Mouse (Mus musculus) forebrain, embryonic 13.5 days (tissue): ENCODE measurements around the gene Gm10273. TPM values are rescaled to one million over a fixed set of nuclear protein-coding genes. Genes with fewer than 3 reads are reported as not detected.

ENCODE experiments used
- ATAC-seq: fragments of 200-750 bp; cut with Nextera tagmentation; 2 replicates; pipeline ENCODE4 v1.8.0; 2017
- H3K27ac ChIP-seq: fragments of 300-500 bp; sonication (generic); 2 replicates; pipeline ENCODE4 v1.5.1; 2015; ENCODE audit warnings: inconsistent platforms, mild to moderate bottlenecking, moderate library complexity
- H3K27me3 ChIP-seq: fragments of 300-500 bp; sonication (generic); 2 replicates; pipeline ENCODE4 v1.6.1; 2015; ENCODE audit warnings: mild to moderate bottlenecking, inconsistent platforms
- H3K36me3 ChIP-seq: fragments of 300-500 bp; sonication (generic); 2 replicates; pipeline ENCODE4 v1.6.1; 2015; ENCODE audit warnings: mild to moderate bottlenecking, inconsistent platforms; ENCODE audit not compliant: poor library complexity, severe bottlenecking
- H3K4me1 ChIP-seq: fragments of 300-500 bp; sonication (generic); 2 replicates; pipeline ENCODE4 v1.6.1; 2015; ENCODE audit warnings: inconsistent platforms
- H3K4me2 ChIP-seq: fragments of 300-500 bp; sonication (generic); 2 replicates; pipeline ENCODE4 v1.6.1; 2015; ENCODE audit warnings: inconsistent platforms, mild to moderate bottlenecking, moderate library complexity
- H3K4me3 ChIP-seq: fragments of 300-500 bp; sonication (generic); 2 replicates; pipeline ENCODE4 v1.5.1; 2015; ENCODE audit warnings: mild to moderate bottlenecking, inconsistent platforms
- H3K9ac ChIP-seq: fragments of 300-500 bp; sonication (generic); 2 replicates; pipeline ENCODE4 v1.6.1; 2015; ENCODE audit warnings: mild to moderate bottlenecking, inconsistent platforms
- H3K9me3 ChIP-seq: fragments of 300-500 bp; sonication (generic); replicated peaks from 2 replicates; pipeline ENCODE4 v1.6.1; 2016; ENCODE audit warnings: inconsistent platforms
- WGBS: fragments of 180-500 bp; shearing (Covaris S2); methylation state at CpG from one replicate; pipeline ENCODE4 v1.1.7; 2015; 5-methylcytosine and 5-hydroxymethylcytosine counted together
- polyA plus RNA-seq: library from polyadenylated mRNA; unstranded; fragments of >200 nt; fragmentation: Nextera tagmentation; extraction: Ambion mirVana; gene quantifications from 2 replicates; pipeline ENCODE4 v1.2.1, GENCODE M21; 2015

The Gm10273 gene
- polyA plus RNA-seq, 1 experiment from 2014 or later = 1.8 TPM

GRCm38 (mm10) chr10:59408499-59408898 is 13.1 kb downstream of the Gm10273 start:
- no peak for ATAC-seq
- H3K9me3 ChIP-seq = no peaks in the 10 kb centered on the region
- no peak overlapping the region for H3K27ac ChIP-seq
- 77% methylated on average over 6 of the region's 6 CpGs for WGBS
- no peak overlapping the region for H3K4me2 ChIP-seq
- H3K27me3 ChIP-seq = no peaks in the 10 kb centered on the region
- no peak overlapping the region for H3K4me3 ChIP-seq
- H3K9ac ChIP-seq = no peak overlapping the region
- no peaks in the 10 kb centered on the region for H3K4me1 ChIP-seq
- H3K36me3 ChIP-seq = no peaks in the 10 kb centered on the region

- WGBS = 86% methylated on average over 12 of the region's 12 CpGs
These were observed 14.8 kb downstream of the Gm10273 start for GRCm38 (mm10) chr10:59410264-59410663.

GRCm38 (mm10) chr10:59413711-59414110 is 18.3 kb downstream of the Gm10273 start:
- no peaks in the 10 kb centered on the region for H3K27me3 ChIP-seq

More at GRCm38 (mm10) chr10:59410264-59410663, 14.8 kb downstream of the Gm10273 start:
- ATAC-seq = no peak
- H3K4me2 ChIP-seq = no peak overlapping the region
- no peak overlapping the region for H3K4me3 ChIP-seq
- no peak overlapping the region for H3K27ac ChIP-seq
- no peaks in the 10 kb centered on the region for H3K4me1 ChIP-seq
- H3K9ac ChIP-seq = no peak overlapping the region
- no peaks in the 10 kb centered on the region for H3K9me3 ChIP-seq
- no peaks in the 10 kb centered on the region for H3K36me3 ChIP-seq
- H3K27me3 ChIP-seq = no peaks in the 10 kb centered on the region

GRCm38 (mm10) chr10:59416623-59417022 is 21.2 kb downstream of the Gm10273 start:
- Histone ChIP-seq H3K27me3 (no peaks in the 10 kb centered on the region), H3K9ac (no peak overlapping the region)
- WGBS = 81% methylated on average over 3 of the region's 3 CpGs

More at GRCm38 (mm10) chr10:59413711-59414110, 18.3 kb downstream of the Gm10273 start:
- Histone ChIP-seq H3K27ac (no peak overlapping the region), H3K4me3 (no peak overlapping the region), H3K9ac (no peak overlapping the region), H3K9me3 (no peaks in the 10 kb centered on the region), H3K36me3 (no peaks in the 10 kb centered on the region), H3K4me1 (no peaks in the 10 kb centered on the region), H3K4me2 (no peak overlapping the region)
- no peak for ATAC-seq
- WGBS = 92% methylated on average over 4 of the region's 4 CpGs

GRCm38 (mm10) chr10:59419516-59419915 is 24.1 kb downstream of the Gm10273 start:
- Histone ChIP-seq H3K36me3 (no peaks in the 10 kb centered on the region), H3K27me3 (no peaks in the 10 kb centered on the region), H3K9ac (no peak overlapping the region), H3K4me3 (no peak overlapping the region), H3K27ac (no peak overlapping the region), H3K4me2 (no peak overlapping the region), H3K9me3 (no peaks in the 10 kb centered on the region), H3K4me1 (no peaks in the 10 kb centered on the region)
- WGBS = 88% methylated on average over 4 of the region's 4 CpGs
- no peak for ATAC-seq

More at GRCm38 (mm10) chr10:59416623-59417022, 21.2 kb downstream of the Gm10273 start:
- Histone ChIP-seq H3K4me3 (no peak overlapping the region), H3K9me3 (no peaks in the 10 kb centered on the region), H3K27ac (no peak overlapping the region), H3K4me2 (no peak overlapping the region), H3K4me1 (no peaks in the 10 kb centered on the region), H3K36me3 (no peaks in the 10 kb centered on the region)
- ATAC-seq = no peak

GRCm38 (mm10) chr10:59424453-59424852 is 29.0 kb downstream of the Gm10273 start:
- Histone ChIP-seq H3K4me3 (no peak overlapping the region), H3K27me3 (no peaks in the 10 kb centered on the region), H3K27ac (no peak overlapping the region), H3K4me1 (no peaks in the 10 kb centered on the region), H3K36me3 (no peaks in the 10 kb centered on the region), H3K9ac (no peak overlapping the region), H3K9me3 (no peaks in the 10 kb centered on the region), H3K4me2 (no peak overlapping the region)
- 83% methylated on average over 3 of the region's 3 CpGs for whole genome bisulfite sequencing
- no peak for ATAC-seq

GRCm38 (mm10) chr10:59425369-59425768 is 29.9 kb downstream of the Gm10273 start:
- H3K9me3 ChIP-seq = no peaks in the 10 kb centered on the region
- ATAC-seq = no peak
- no peak overlapping the region for H3K9ac ChIP-seq
- no peaks in the 10 kb centered on the region for H3K27me3 ChIP-seq
- no peak overlapping the region for H3K4me3 ChIP-seq
- H3K4me1 ChIP-seq = no peaks in the 10 kb centered on the region
- no peaks in the 10 kb centered on the region for H3K36me3 ChIP-seq
- no peak overlapping the region for H3K27ac ChIP-seq
- WGBS = 86% methylated on average over 7 of the region's 7 CpGs
- no peak overlapping the region for H3K4me2 ChIP-seq

- Histone ChIP-seq H3K27ac (no peak overlapping the region), H3K4me1 (no peaks in the 10 kb centered on the region), H3K9ac (no peak overlapping the region), H3K4me3 (no peak overlapping the region), H3K9me3 (no peaks in the 10 kb centered on the region), H3K4me2 (no peak overlapping the region), H3K36me3 (no peaks in the 10 kb centered on the region), H3K27me3 (no peaks in the 10 kb centered on the region)
- whole genome bisulfite sequencing = 85% methylated on average over 4 of the region's 4 CpGs
- ATAC-seq = no peak
These were observed 30.9 kb downstream of the Gm10273 start for GRCm38 (mm10) chr10:59426371-59426770.

- Histone ChIP-seq H3K9ac (no peak overlapping the region), H3K4me1 (no peaks in the 10 kb centered on the region), H3K9me3 (no peaks in the 10 kb centered on the region), H3K4me2 (no peak overlapping the region), H3K36me3 (no peaks in the 10 kb centered on the region), H3K4me3 (no peak overlapping the region), H3K27me3 (no peaks in the 10 kb centered on the region), H3K27ac (no peak overlapping the region)
- 81% methylated on average over 16 of the region's 16 CpGs for WGBS
- ATAC-seq = no peak
These were observed 34.2 kb downstream of the Gm10273 start for GRCm38 (mm10) chr10:59429448-59430135.

GRCm38 (mm10) chr10:59430701-59431218 is 35.3 kb downstream of the Gm10273 start:
- Histone ChIP-seq H3K27ac (no peak overlapping the region), H3K4me1 (no peaks in the 10 kb centered on the region), H3K9ac (no peak overlapping the region), H3K36me3 (no peaks in the 10 kb centered on the region), H3K4me3 (no peak overlapping the region), H3K27me3 (no peaks in the 10 kb centered on the region), H3K9me3 (no peaks in the 10 kb centered on the region), H3K4me2 (no peak overlapping the region)
- ATAC-seq = no peak
- WGBS = 86% methylated on average over 6 of the region's 6 CpGs

- H3K27ac ChIP-seq = no peak overlapping the region
- no peaks in the 10 kb centered on the region for H3K36me3 ChIP-seq
- no peaks in the 10 kb centered on the region for H3K27me3 ChIP-seq
- no peak for ATAC-seq
- H3K4me1 ChIP-seq = no peaks in the 10 kb centered on the region
- no peak overlapping the region for H3K4me2 ChIP-seq
- H3K9me3 ChIP-seq = no peaks in the 10 kb centered on the region
- WGBS = 96% methylated on average over 18 of the region's 18 CpGs
- H3K9ac ChIP-seq = no peak overlapping the region
- no peak overlapping the region for H3K4me3 ChIP-seq
These were observed 40.3 kb downstream of the Gm10273 start for GRCm38 (mm10) chr10:59435746-59436145.

- Histone ChIP-seq H3K27me3 (no peaks in the 10 kb centered on the region), H3K9ac (no peak overlapping the region), H3K27ac (no peak overlapping the region), H3K4me2 (no peak overlapping the region), H3K9me3 (no peaks in the 10 kb centered on the region), H3K4me3 (no peak overlapping the region), H3K4me1 (no peaks in the 10 kb centered on the region), H3K36me3 (no peaks in the 10 kb centered on the region)
- no peak for ATAC-seq
- WGBS = 95% methylated on average over 12 of the region's 12 CpGs
These were observed 43.2 kb downstream of the Gm10273 start for GRCm38 (mm10) chr10:59438651-59439050.

GRCm38 (mm10) chr10:59439508-59439931 is 44.1 kb downstream of the Gm10273 start:
- WGBS = 75% methylated on average over 5 of the region's 5 CpGs
- Histone ChIP-seq H3K9ac (no peak overlapping the region), H3K4me2 (no peak overlapping the region), H3K36me3 (no peaks in the 10 kb centered on the region), H3K27ac (no peak overlapping the region), H3K4me1 (no peaks in the 10 kb centered on the region), H3K9me3 (no peaks in the 10 kb centered on the region), H3K27me3 (no peaks in the 10 kb centered on the region), H3K4me3 (no peak overlapping the region)
- no peak for ATAC-seq
